In the genomic region with DNA sequence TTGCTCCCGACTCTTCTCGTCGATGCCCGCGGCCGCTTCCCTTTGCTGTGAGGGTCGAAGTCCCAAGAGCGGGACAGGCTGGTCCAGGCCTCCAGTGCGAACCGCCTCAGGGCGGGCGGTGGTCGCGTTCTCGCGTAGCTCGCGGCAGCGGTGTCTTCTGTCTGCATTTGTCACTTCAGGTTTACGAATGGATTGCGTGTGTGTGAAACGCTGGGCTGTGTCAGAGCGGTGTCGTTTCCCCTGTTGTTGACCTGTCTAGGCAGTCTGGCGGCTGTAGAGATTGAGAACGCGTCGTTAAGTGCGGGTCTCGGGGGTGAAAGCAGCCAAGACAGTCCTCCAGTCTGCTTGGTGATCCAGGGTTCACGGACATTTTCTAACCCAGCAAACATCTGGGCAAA, we compare ENCODE assay signal across 8 mouse cellular contexts. TPM values are rescaled to one million over a fixed set of nuclear protein-coding genes. Genes with fewer than 3 reads are reported as not detected.
A peak's percentile ranks its signal among the peaks of the same experiment; 100 is the strongest.
DNase-seq lines count a peak whose midpoint lies in the region; ATAC-seq lines count a peak whose summit lies in the region.

No protein-coding gene starts in this region.

- H3K4me3 ChIP-seq in kidney, embryonic 14.5 days (ENCODE audit: low read length) = peak overlapping the region; percentile 83
- peak overlapping the region; percentile 69 for H3K4me3 ChIP-seq in brown adipose tissue, adult 24 weeks (ENCODE audit: insufficient read depth, low read depth, low read length)
- H3K4me3 ChIP-seq in hindbrain, embryonic 13.5 days = peak overlapping the region; percentile 69
- H3K4me3 ChIP-seq in midbrain, embryonic 12.5 days = peak overlapping the region; percentile 94

- H3K4me2 ChIP-seq in kidney, embryonic 14.5 days (replicated peaks; ENCODE audit: low read depth, low read length) = peak overlapping the region; percentile 48
- peak overlapping the region; percentile 69 for H3K4me2 ChIP-seq in hindbrain, embryonic 13.5 days
- H3K4me2 ChIP-seq in midbrain, embryonic 12.5 days (replicated peaks) = peak overlapping the region; percentile 90

- peaks cover 7% of the 10 kb centered on the region; the same call in 1 of the 2 replicates for H3K4me1 ChIP-seq in kidney, embryonic 14.5 days (ENCODE audit: control insufficient read depth, insufficient read depth, low read length)
- H3K4me1 ChIP-seq in brown adipose tissue, adult 24 weeks (ENCODE audit: control insufficient read depth, insufficient read depth, insufficient read length, low read length) = 0 out of 2 replicates have a peak, but pooled peaks cover 5% of the 10 kb centered on the region
- H3K4me1 ChIP-seq in hindbrain, embryonic 13.5 days (replicated peaks) = peaks cover 30% of the 10 kb centered on the region
- peaks cover 19% of the 10 kb centered on the region for H3K4me1 ChIP-seq in midbrain, embryonic 12.5 days

- no peaks in the 10 kb centered on the region for H3K36me3 ChIP-seq in kidney, embryonic 14.5 days (ENCODE audit: control insufficient read depth, insufficient read depth, low read length)
- no peaks in the 10 kb centered on the region for H3K36me3 ChIP-seq in hindbrain, embryonic 13.5 days
- H3K36me3 ChIP-seq in midbrain, embryonic 12.5 days = no peaks in the 10 kb centered on the region

- peak overlapping the region; percentile 82 for H3K9ac ChIP-seq in kidney, embryonic 14.5 days (ENCODE audit: low read depth, low read length)
- peak overlapping the region; percentile 79 for H3K9ac ChIP-seq in hindbrain, embryonic 13.5 days
- peak overlapping the region; percentile 89 for H3K9ac ChIP-seq in midbrain, embryonic 12.5 days (replicated peaks)

- H3K27ac ChIP-seq in kidney, embryonic 14.5 days (ENCODE audit: low read depth, low read length) = peak overlapping the region; percentile 68
- peak overlapping the region; percentile 97 for H3K27ac ChIP-seq in brown adipose tissue, adult 24 weeks (replicated peaks; ENCODE audit: low read depth, low read length)
- peak overlapping the region; percentile 88 for H3K27ac ChIP-seq in hindbrain, embryonic 13.5 days
- peak overlapping the region; percentile 79 for H3K27ac ChIP-seq in midbrain, embryonic 12.5 days (replicated peaks)

- peak; percentile 78 for ATAC-seq in kidney, embryonic 14.5 days (ENCODE audit: low FRiP score, low TSS enrichment)
- peak; percentile 70 for ATAC-seq in hindbrain, embryonic 13.5 days (ENCODE audit: low FRiP score)
- peak; percentile 86 for ATAC-seq in midbrain, embryonic 12.5 days (ENCODE audit: low FRiP score, low read depth)
- no peak for ATAC-seq in granulocyte monocyte progenitor cell, adult 5-6 weeks (replicated peaks; ENCODE audit: poor library complexity, severe bottlenecking)

- no peaks in the 10 kb centered on the region for H3K9me3 ChIP-seq in kidney, embryonic 14.5 days (ENCODE audit: control insufficient read depth, low read length)
- H3K9me3 ChIP-seq in hindbrain, embryonic 13.5 days = no peaks in the 10 kb centered on the region
- H3K9me3 ChIP-seq in midbrain, embryonic 12.5 days = no peaks in the 10 kb centered on the region

- no peaks in the 10 kb centered on the region for H3K27me3 ChIP-seq in kidney, embryonic 14.5 days (ENCODE audit: control insufficient read depth, insufficient read depth, low read length)
- no peaks in the 10 kb centered on the region for H3K27me3 ChIP-seq in hindbrain, embryonic 13.5 days
- no peaks in the 10 kb centered on the region for H3K27me3 ChIP-seq in midbrain, embryonic 12.5 days

- WGBS in kidney, embryonic 14.5 days = under 1% methylated on average over 31 of the region's 31 CpGs
- WGBS in hindbrain, embryonic 13.5 days = under 1% methylated on average over 31 of the region's 31 CpGs
- WGBS in midbrain, embryonic 12.5 days = under 1% methylated on average over 31 of the region's 31 CpGs

- DNase-seq in kidney, adult 11 months = no peak
- no peak for DNase-seq in thymus, postnatal 14 days
- DNase-seq in adrenal gland, postnatal 14 days = no peak

RNA-seq across cellular contexts. Expression of a gene that starts 0.3 kb away (rescaled TPM):
- polyA plus RNA-seq in kidney, embryonic 14.5 days (2014; fragmentation: Nextera tagmentation; extraction: Ambion mirVana) = 129 and 149 TPM in 2 replicates
- 4,023 and 4,386 TPM in 2 replicates for polyA plus RNA-seq in brown adipose tissue, adult 24 weeks (2012; ENCODE audit: insufficient read depth, insufficient read length, missing spikeins)
- 65.0 and 70.7 TPM in 2 replicates for polyA plus RNA-seq in hindbrain, embryonic 13.5 days (2015; fragmentation: Nextera tagmentation; extraction: Ambion mirVana)
- polyA plus RNA-seq in midbrain, embryonic 12.5 days (2016; fragmentation: Nextera tagmentation; extraction: Ambion mirVana) = 78.9 and 81.3 TPM in 2 replicates
- total RNA-seq in granulocyte monocyte progenitor cell, adult 5-6 weeks (2014; fragmentation: Nextera tagmentation) = 108 and 135 TPM in 2 replicates
- 79.1 and 83.8 TPM in 2 replicates for total RNA-seq in granulocyte monocyte progenitor cell, adult 5-6 weeks (2017)
- total RNA-seq in adrenal gland, postnatal 14 days (2021) = 1,392 and 1,422 TPM in 2 replicates

RNA-seq across cellular contexts. Expression of a gene that starts 0.4 kb away (rescaled TPM):
- 93.4 and 119 TPM in 2 replicates for polyA plus RNA-seq in kidney, embryonic 14.5 days (2014; fragmentation: Nextera tagmentation; extraction: Ambion mirVana)
- polyA plus RNA-seq in brown adipose tissue, adult 24 weeks (2012; ENCODE audit: insufficient read depth, insufficient read length, missing spikeins) = 1,889 and 2,102 TPM in 2 replicates
- 76.1 and 84.3 TPM in 2 replicates for polyA plus RNA-seq in hindbrain, embryonic 13.5 days (2015; fragmentation: Nextera tagmentation; extraction: Ambion mirVana)
- polyA plus RNA-seq in midbrain, embryonic 12.5 days (2016; fragmentation: Nextera tagmentation; extraction: Ambion mirVana) = 96.0 and 101 TPM in 2 replicates
- total RNA-seq in granulocyte monocyte progenitor cell, adult 5-6 weeks (2014; fragmentation: Nextera tagmentation) = 91.8 and 97.8 TPM in 2 replicates
- total RNA-seq in granulocyte monocyte progenitor cell, adult 5-6 weeks (2017) = 128 and 147 TPM in 2 replicates
- 813 and 814 TPM in 2 replicates for total RNA-seq in adrenal gland, postnatal 14 days (2021)

RNA-seq across cellular contexts. Expression of a gene that starts 49.5 kb away (rescaled TPM):
- polyA plus RNA-seq in kidney, embryonic 14.5 days (2014; fragmentation: Nextera tagmentation; extraction: Ambion mirVana) = not detected in 2 replicates
- not detected in 2 replicates for polyA plus RNA-seq in brown adipose tissue, adult 24 weeks (2012; ENCODE audit: insufficient read depth, insufficient read length, missing spikeins)
- 6.4 and 7.2 TPM in 2 replicates for polyA plus RNA-seq in hindbrain, embryonic 13.5 days (2015; fragmentation: Nextera tagmentation; extraction: Ambion mirVana)
- polyA plus RNA-seq in midbrain, embryonic 12.5 days (2016; fragmentation: Nextera tagmentation; extraction: Ambion mirVana) = 7.2 and 7.6 TPM in 2 replicates
- total RNA-seq in granulocyte monocyte progenitor cell, adult 5-6 weeks (2014; fragmentation: Nextera tagmentation) = not detected in 2 replicates
- not detected in 2 replicates for total RNA-seq in granulocyte monocyte progenitor cell, adult 5-6 weeks (2017)
- not detected in 2 replicates for total RNA-seq in adrenal gland, postnatal 14 days (2021)

RNA-seq across cellular contexts. Expression of a gene that starts 50.1 kb away (rescaled TPM):
- polyA plus RNA-seq in kidney, embryonic 14.5 days (2014; fragmentation: Nextera tagmentation; extraction: Ambion mirVana) = 0.28 TPM in 1 of 2 replicates, not detected in the other
- polyA plus RNA-seq in brown adipose tissue, adult 24 weeks (2012; ENCODE audit: insufficient read depth, insufficient read length, missing spikeins) = not detected in 2 replicates
- polyA plus RNA-seq in hindbrain, embryonic 13.5 days (2015; fragmentation: Nextera tagmentation; extraction: Ambion mirVana) = not detected in 2 replicates
- polyA plus RNA-seq in midbrain, embryonic 12.5 days (2016; fragmentation: Nextera tagmentation; extraction: Ambion mirVana) = not detected in 2 replicates
- 0.30 TPM in 1 of 2 replicates, not detected in the other for total RNA-seq in granulocyte monocyte progenitor cell, adult 5-6 weeks (2014; fragmentation: Nextera tagmentation)
- total RNA-seq in granulocyte monocyte progenitor cell, adult 5-6 weeks (2017) = not detected in 2 replicates
- total RNA-seq in adrenal gland, postnatal 14 days (2021) = 0.19 TPM in 1 of 2 replicates, not detected in the other

RNA-seq across cellular contexts. Expression of a gene that starts 50.4 kb away (rescaled TPM):
- polyA plus RNA-seq in kidney, embryonic 14.5 days (2014; fragmentation: Nextera tagmentation; extraction: Ambion mirVana) = 0.61 and 0.80 TPM in 2 replicates
- polyA plus RNA-seq in brown adipose tissue, adult 24 weeks (2012; ENCODE audit: insufficient read depth, insufficient read length, missing spikeins) = not detected in 2 replicates
- 14.0 and 15.0 TPM in 2 replicates for polyA plus RNA-seq in hindbrain, embryonic 13.5 days (2015; fragmentation: Nextera tagmentation; extraction: Ambion mirVana)
- 24.9 and 26.9 TPM in 2 replicates for polyA plus RNA-seq in midbrain, embryonic 12.5 days (2016; fragmentation: Nextera tagmentation; extraction: Ambion mirVana)
- total RNA-seq in granulocyte monocyte progenitor cell, adult 5-6 weeks (2014; fragmentation: Nextera tagmentation) = not detected in 2 replicates
- total RNA-seq in granulocyte monocyte progenitor cell, adult 5-6 weeks (2017) = not detected in 2 replicates
- 0.19 and 0.26 TPM in 2 replicates for total RNA-seq in adrenal gland, postnatal 14 days (2021)

Comparison
In these comparisons a context has a peak if more than half of its experiments do, and no peak if none do; other contexts are left out.
1. RNA of a gene that starts 0.3 kb away (polyA plus RNA-seq): 4,023 to 4,386 TPM in brown adipose tissue, adult 24 weeks; 129 to 149 TPM in kidney, embryonic 14.5 days, 78.9 to 81.3 TPM in midbrain, embryonic 12.5 days and 65.0 to 70.7 TPM in hindbrain, embryonic 13.5 days; every median in the first group is over 10 times any median in the second.
2. RNA of a gene that starts 0.4 kb away (polyA plus RNA-seq): 1,889 to 2,102 TPM in brown adipose tissue, adult 24 weeks; 93.4 to 119 TPM in kidney, embryonic 14.5 days, 96.0 to 101 TPM in midbrain, embryonic 12.5 days and 76.1 to 84.3 TPM in hindbrain, embryonic 13.5 days; every median in the first group is over 10 times any median in the second.
3. Peak in every context shown above with its lines, with median percentiles within 50 percentile points of each other: H3K27ac ChIP-seq, H3K4me2 ChIP-seq, H3K4me3 ChIP-seq and H3K9ac ChIP-seq.